Mouse (Mus musculus): ENCODE measurements around the gene Pde4dip. TPM values are rescaled to one million over a fixed set of nuclear protein-coding genes. Genes with fewer than 3 reads are reported as not detected.

Pde4dip gene
- polyA plus RNA-seq, 1 experiment, result 58.1 TPM

DNA sequence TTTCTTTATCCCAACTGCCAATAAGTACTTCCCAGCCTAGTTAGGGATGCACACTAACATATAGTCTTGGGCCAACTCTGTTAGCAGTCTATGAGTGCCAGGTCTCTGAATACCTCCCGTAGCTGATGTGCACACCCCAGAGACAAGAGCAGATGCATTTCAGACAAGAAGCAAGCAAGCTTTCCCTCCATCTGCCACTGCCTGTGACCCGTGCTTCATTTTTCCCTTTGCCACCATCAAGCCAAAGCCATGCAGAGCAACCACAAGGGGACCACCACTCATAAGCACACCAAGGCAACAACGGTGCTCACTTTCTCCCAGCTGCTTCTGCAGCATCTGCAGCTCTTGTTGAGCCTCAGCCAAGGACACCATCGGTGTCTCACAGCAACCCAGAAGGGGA, 181.9 kb downstream of the Pde4dip start:
- no peak overlapping the region for H3K4me3 ChIP-seq (ENCODE audit: insufficient read depth, low read depth, low read length)
- no peaks in the 10 kb centered on the region for H3K27me3 ChIP-seq (replicated peaks; ENCODE audit: control insufficient read depth, insufficient read depth, low read length)
- no peak for DNase-seq
- TF ChIP-seq CTCF (conservative IDR thresholded peaks at IDR 0.05; ENCODE audit: insufficient read depth, insufficient read length, low read depth, low read length) (no peak), POLR2A (IDR thresholded peaks at IDR 0.05; ENCODE audit: low read depth, low read length) (no peak)
- H3K4me1 ChIP-seq (ENCODE audit: control insufficient read depth, insufficient read depth, low read length), result no peaks in the 10 kb centered on the region
- no peak overlapping the region for H3K27ac ChIP-seq (ENCODE audit: insufficient read depth, low read depth, low read length)
- 86% methylated on average over 4 of the region's 4 CpGs for WGBS
- no peaks in the 10 kb centered on the region; the same call in 1 of the 2 replicates for H3K36me3 ChIP-seq (ENCODE audit: control insufficient read depth, insufficient read depth, low read length)

DNA sequence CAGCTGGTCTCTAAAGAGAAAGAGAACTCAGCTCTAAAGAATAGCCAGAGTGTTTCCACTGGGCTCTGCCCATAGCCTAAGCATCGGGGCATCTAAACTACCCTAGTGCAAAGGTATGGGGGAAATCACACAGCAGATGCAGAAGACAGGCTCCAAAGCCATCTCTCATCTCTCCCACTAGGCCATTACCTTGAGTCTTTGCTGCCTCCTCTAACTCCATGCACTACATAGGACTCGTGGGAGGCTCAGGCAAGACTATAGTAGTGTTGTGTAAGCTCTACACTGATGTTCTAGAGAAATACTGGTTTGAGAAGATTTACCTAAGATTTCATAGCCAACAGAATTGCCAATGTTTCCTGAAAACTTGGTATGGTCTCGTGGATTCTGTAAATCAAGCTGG, 183.0 kb downstream of the Pde4dip start:
- TF ChIP-seq CTCF (conservative IDR thresholded peaks at IDR 0.05; ENCODE audit: insufficient read depth, insufficient read length, low read depth, low read length), result no peak
- TF ChIP-seq POLR2A (IDR thresholded peaks at IDR 0.05; ENCODE audit: low read depth, low read length), result no peak
- no peaks in the 10 kb centered on the region for H3K4me1 ChIP-seq (ENCODE audit: control insufficient read depth, insufficient read depth, low read length)
- no peak overlapping the region for H3K27ac ChIP-seq (ENCODE audit: insufficient read depth, low read depth, low read length)
- no peaks in the 10 kb centered on the region for H3K27me3 ChIP-seq (replicated peaks; ENCODE audit: control insufficient read depth, insufficient read depth, low read length)
- 85% methylated on average over 3 of the region's 3 CpGs for WGBS
- DNase-seq, result no peak
- no peaks in the 10 kb centered on the region; the same call in 1 of the 2 replicates for H3K36me3 ChIP-seq (ENCODE audit: control insufficient read depth, insufficient read depth, low read length)
- H3K4me3 ChIP-seq (ENCODE audit: insufficient read depth, low read depth, low read length), result no peak overlapping the region

DNA sequence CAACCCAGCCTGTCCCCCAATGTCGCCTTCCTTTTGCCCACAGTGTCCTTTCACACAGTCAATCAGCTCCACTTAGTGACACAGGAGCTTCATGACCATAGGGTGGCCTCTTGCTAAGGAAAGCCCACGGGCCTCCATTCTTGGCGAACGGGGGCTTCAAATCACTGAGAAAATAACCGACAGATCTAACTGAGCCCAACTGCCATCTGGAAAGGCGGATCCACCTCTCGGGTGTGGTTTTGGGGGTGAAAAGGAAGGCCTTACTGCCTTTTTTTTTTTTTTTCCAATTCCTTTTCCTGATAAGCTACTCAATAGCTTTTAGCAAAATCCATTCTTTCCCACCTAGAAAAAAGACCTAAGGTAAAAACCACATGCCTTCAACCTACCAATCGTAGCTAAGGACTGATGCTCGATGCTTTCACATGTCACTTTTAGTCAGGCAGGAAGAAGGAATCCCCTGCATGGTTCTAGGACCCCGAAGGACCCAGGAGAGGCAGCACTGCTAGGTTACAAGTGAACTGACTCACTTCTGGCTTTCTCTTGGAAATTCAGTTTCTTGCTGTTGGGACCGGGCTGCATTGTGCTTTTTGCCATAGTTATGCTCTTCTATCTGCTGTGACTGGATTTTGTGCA, 185.9 kb downstream of the Pde4dip start:
- WGBS, result 91% methylated on average over 11 of the region's 11 CpGs
- no peak for TF ChIP-seq CTCF (conservative IDR thresholded peaks at IDR 0.05; ENCODE audit: insufficient read depth, insufficient read length, low read depth, low read length)
- TF ChIP-seq POLR2A (IDR thresholded peaks at IDR 0.05; ENCODE audit: low read depth, low read length), result no peak
- no peak for DNase-seq

DNA sequence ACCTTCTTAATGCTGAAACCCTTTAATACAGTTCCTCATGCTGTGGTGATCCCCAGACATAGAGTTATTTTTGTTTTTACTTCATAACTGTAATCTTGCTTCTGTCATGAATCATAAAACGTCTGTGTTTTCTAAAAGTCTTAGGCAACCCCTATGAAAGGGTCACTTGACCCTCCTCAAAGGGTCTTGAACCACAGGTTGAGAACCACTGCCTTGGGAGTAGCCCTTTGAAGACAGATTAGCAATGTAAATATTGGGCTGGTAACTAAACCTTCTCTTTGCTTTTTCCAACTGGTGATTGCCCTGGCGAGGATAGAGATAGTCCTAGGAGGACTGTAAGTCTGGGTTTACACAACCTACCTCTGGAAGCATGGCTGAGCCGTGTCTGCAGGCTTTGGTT, 187.3 kb downstream of the Pde4dip start:
- Histone ChIP-seq H3K4me3 (ENCODE audit: insufficient read depth, low read depth, low read length) (no peak overlapping the region), H3K27me3 (replicated peaks; ENCODE audit: control insufficient read depth, insufficient read depth, low read length) (no peaks in the 10 kb centered on the region), H3K36me3 (ENCODE audit: control insufficient read depth, insufficient read depth, low read length) (no peaks in the 10 kb centered on the region; the same call in 1 of the 2 replicates), H3K27ac (ENCODE audit: insufficient read depth, low read depth, low read length) (no peak overlapping the region), H3K4me1 (ENCODE audit: control insufficient read depth, insufficient read depth, low read length) (no peaks in the 10 kb centered on the region; the same call in 1 of the 2 replicates)
- no peak for TF ChIP-seq POLR2A (IDR thresholded peaks at IDR 0.05; ENCODE audit: low read depth, low read length)
- no peak for TF ChIP-seq CTCF (conservative IDR thresholded peaks at IDR 0.05; ENCODE audit: insufficient read depth, insufficient read length, low read depth, low read length)
- WGBS, result 70% methylated on average over 3 of the region's 3 CpGs
- DNase-seq, result no peak

More for the DNA sequence above, 185.9 kb downstream of the Pde4dip start:
- no peaks in the 10 kb centered on the region for H3K4me1 ChIP-seq (ENCODE audit: control insufficient read depth, insufficient read depth, low read length)
- no peaks in the 10 kb centered on the region for H3K27me3 ChIP-seq (replicated peaks; ENCODE audit: control insufficient read depth, insufficient read depth, low read length)
- H3K36me3 ChIP-seq (ENCODE audit: control insufficient read depth, insufficient read depth, low read length), result no peaks in the 10 kb centered on the region; the same call in 1 of the 2 replicates
- H3K27ac ChIP-seq (ENCODE audit: insufficient read depth, low read depth, low read length), result no peak overlapping the region
- no peak overlapping the region for H3K4me3 ChIP-seq (ENCODE audit: insufficient read depth, low read depth, low read length)

DNA sequence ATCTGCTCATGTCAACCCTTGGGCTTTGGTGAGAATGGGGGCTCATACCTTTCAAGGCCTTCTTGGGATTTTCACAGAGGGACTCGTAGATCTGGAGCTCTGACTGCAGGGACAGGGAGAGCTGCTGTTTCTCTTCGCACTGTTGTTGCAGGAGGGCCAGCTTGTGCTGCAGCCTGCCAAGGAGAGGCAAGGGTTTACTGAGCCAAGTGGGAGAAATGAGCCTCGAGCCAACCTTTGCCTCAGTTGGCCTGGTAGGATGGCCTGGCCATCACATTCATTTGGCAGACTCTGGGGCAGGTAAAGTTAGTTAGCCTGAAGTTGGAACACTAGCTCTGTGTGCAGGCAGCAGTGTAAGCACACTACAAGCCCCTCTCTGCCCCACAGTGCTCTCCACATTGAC, 189.4 kb downstream of the Pde4dip start:
- no peak for TF ChIP-seq POLR2A (IDR thresholded peaks at IDR 0.05; ENCODE audit: low read depth, low read length)
- no peak for TF ChIP-seq CTCF (conservative IDR thresholded peaks at IDR 0.05; ENCODE audit: insufficient read depth, insufficient read length, low read depth, low read length)
- peak; percentile 3 for DNase-seq
- Histone ChIP-seq H3K4me1 (ENCODE audit: control insufficient read depth, insufficient read depth, low read length) (no peaks in the 10 kb centered on the region; the same call in 1 of the 2 replicates), H3K36me3 (ENCODE audit: control insufficient read depth, insufficient read depth, low read length) (no peaks in the 10 kb centered on the region; the same call in 1 of the 2 replicates), H3K27me3 (replicated peaks; ENCODE audit: control insufficient read depth, insufficient read depth, low read length) (no peaks in the 10 kb centered on the region), H3K4me3 (ENCODE audit: insufficient read depth, low read depth, low read length) (no peak overlapping the region), H3K27ac (ENCODE audit: insufficient read depth, low read depth, low read length) (no peak overlapping the region)
- WGBS, result 81% methylated on average over 3 of the region's 3 CpGs

DNA sequence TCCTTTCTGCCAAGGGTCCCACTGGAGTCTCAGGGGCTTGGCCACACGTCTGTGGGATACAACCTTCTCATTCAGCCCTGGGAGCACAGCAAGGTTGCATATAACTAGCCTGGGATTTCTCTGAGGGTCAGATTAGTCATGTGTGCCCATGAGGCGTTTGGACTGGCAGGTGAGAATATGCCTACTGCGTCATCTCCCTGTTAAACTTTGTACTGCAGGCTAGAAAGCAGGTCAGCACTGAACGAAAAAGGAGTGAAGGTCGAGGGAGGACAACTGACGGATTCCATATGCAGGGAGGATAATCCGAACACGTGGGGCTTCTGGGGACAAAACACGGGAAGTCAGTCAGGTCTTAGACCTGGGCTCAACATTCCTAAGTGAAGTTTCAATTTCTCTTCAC, 191.2 kb downstream of the Pde4dip start:
- TF ChIP-seq POLR2A (IDR thresholded peaks at IDR 0.05; ENCODE audit: low read depth, low read length), result no peak
- TF ChIP-seq CTCF (conservative IDR thresholded peaks at IDR 0.05; ENCODE audit: insufficient read depth, insufficient read length, low read depth, low read length), result no peak; the same call in 1 of the 2 replicates
- Histone ChIP-seq H3K27me3 (replicated peaks; ENCODE audit: control insufficient read depth, insufficient read depth, low read length) (no peaks in the 10 kb centered on the region), H3K27ac (ENCODE audit: insufficient read depth, low read depth, low read length) (no peak overlapping the region), H3K36me3 (ENCODE audit: control insufficient read depth, insufficient read depth, low read length) (no peaks in the 10 kb centered on the region), H3K4me3 (ENCODE audit: insufficient read depth, low read depth, low read length) (no peak overlapping the region), H3K4me1 (ENCODE audit: control insufficient read depth, insufficient read depth, low read length) (no peaks in the 10 kb centered on the region; the same call in 1 of the 2 replicates)
- DNase-seq, result peak; percentile 76
- 34% methylated on average over 9 of the region's 9 CpGs for WGBS

DNA sequence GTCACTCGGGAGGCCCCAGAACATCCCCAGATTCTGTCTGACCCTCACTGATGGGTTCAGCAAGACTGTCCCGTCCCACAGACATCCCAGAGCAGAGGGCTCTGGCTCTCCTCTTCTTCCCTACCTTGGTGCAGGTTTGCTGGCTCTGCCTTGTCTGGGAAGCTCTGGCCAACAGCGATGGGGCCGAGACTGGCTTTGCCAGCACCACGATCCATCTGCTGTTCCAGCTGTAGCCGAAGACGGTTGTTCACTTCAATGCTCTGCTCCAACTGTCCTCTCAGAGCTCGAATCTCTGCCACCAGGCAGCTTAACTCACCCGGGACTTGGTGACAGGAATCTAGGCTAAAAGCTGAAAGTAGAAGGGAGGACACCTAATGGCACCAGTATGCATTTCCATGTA, 191.6 kb downstream of the Pde4dip start:
- Histone ChIP-seq H3K27me3 (replicated peaks; ENCODE audit: control insufficient read depth, insufficient read depth, low read length) (no peaks in the 10 kb centered on the region), H3K4me1 (ENCODE audit: control insufficient read depth, insufficient read depth, low read length) (no peaks in the 10 kb centered on the region; the same call in 1 of the 2 replicates), H3K4me3 (ENCODE audit: insufficient read depth, low read depth, low read length) (no peak overlapping the region), H3K36me3 (ENCODE audit: control insufficient read depth, insufficient read depth, low read length) (no peaks in the 10 kb centered on the region), H3K27ac (ENCODE audit: insufficient read depth, low read depth, low read length) (no peak overlapping the region)
- 82% methylated on average over 9 of the region's 9 CpGs for WGBS
- DNase-seq, result no peak
- TF ChIP-seq POLR2A (IDR thresholded peaks at IDR 0.05; ENCODE audit: low read depth, low read length) (no peak), CTCF (conservative IDR thresholded peaks at IDR 0.05; ENCODE audit: insufficient read depth, insufficient read length, low read depth, low read length) (no peak)
